Mouse (Mus musculus): ENCODE measurements at regions not wholly inside any gene's neighbourhood (a gene's known extent, or its start where the extent isn't known, plus 50 kb on each side); places are given as distances from the start of the nearest gene placed in this dataset.

DNA sequence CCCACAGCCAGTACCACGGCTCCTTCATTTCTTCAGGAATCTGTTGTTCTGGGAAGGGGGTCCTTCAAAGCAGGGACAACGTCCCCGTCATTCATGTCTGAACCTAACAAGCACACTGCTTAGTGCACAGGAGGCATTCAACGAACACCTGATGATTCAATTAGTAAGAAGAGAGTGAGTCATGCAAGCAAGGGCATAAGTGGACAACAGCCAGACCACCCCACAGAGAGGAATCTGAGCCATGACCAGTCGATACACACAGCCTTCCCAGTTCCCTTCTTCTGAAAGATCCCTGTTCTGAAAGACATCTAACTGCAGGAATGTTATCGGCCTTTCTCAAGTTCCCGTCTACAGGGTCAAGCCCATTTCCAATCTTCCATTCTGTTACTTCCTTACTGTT, 231.6 kb downstream of the Gm26897 start:
- Histone ChIP-seq H3K4me2 (replicated peaks) (no peak overlapping the region), H3K27ac (no peak overlapping the region), H3K27me3 (no peaks in the 10 kb centered on the region), H3K9me3 (no peaks in the 10 kb centered on the region), H3K36me3 (no peaks in the 10 kb centered on the region), H3K4me3 (no peak overlapping the region), H3K9ac (no peak overlapping the region), H3K4me1 (no peaks in the 10 kb centered on the region)
- ATAC-seq (ENCODE audit: insufficient number of reproducible peaks, insufficient read depth, low FRiP score, low TSS enrichment): no peak
- WGBS: 90% methylated on average over 7 of the region's 7 CpGs

DNA sequence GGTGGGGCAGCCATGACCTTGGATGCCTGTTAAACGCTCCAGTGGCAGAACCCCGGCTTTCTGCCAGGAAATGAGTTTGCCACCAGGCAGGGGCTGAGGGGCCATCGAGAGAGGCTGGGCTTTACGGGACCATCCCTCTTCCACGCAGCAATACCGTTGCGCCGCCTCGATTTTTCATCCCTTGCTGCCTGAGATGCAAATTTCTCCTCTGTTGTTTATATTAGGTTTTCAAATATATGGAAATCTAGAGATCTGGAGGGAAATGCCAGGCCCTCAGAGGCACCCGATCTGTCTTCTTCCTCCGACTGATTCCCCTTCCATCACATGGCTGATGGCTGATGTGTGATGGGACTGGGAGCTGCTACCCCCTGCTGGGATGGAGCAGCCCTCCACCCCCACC, 234.4 kb downstream of the Gm26897 start:
- Histone ChIP-seq H3K27ac (no peak overlapping the region), H3K36me3 (no peaks in the 10 kb centered on the region), H3K4me1 (no peaks in the 10 kb centered on the region), H3K9me3 (no peaks in the 10 kb centered on the region), H3K9ac (no peak overlapping the region), H3K27me3 (no peaks in the 10 kb centered on the region), H3K4me3 (no peak overlapping the region), H3K4me2 (replicated peaks) (no peak overlapping the region)
- WGBS: 72% methylated on average over 11 of the region's 11 CpGs
- no peak for ATAC-seq (ENCODE audit: insufficient number of reproducible peaks, insufficient read depth, low FRiP score, low TSS enrichment)

DNA sequence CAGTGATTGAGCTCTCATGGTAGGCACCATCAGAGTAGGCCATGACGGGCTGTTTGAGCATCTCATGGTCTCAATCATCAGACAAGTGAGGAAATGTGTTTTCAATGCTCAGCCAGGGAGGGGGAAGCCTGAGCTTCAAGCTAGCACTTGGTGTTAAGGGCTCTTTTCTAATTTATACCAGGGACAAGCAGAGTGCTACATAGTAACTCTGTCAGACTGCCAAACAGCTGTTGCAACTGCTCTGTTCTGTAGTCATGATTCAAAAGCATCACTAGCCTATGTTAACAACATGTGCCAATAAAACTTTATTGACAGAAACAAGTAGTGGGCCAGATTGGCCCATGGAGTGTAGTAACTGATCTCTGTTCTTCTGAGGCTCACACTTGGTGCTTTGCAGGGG, 235.0 kb downstream of the Gm26897 start:
- 65% methylated on average over 1 of the region's 1 CpGs for WGBS
- Histone ChIP-seq H3K4me3 (no peak overlapping the region), H3K4me1 (no peaks in the 10 kb centered on the region), H3K4me2 (replicated peaks) (no peak overlapping the region), H3K27me3 (no peaks in the 10 kb centered on the region), H3K27ac (no peak overlapping the region), H3K36me3 (no peaks in the 10 kb centered on the region), H3K9ac (no peak overlapping the region), H3K9me3 (no peaks in the 10 kb centered on the region)
- no peak for ATAC-seq (ENCODE audit: insufficient number of reproducible peaks, insufficient read depth, low FRiP score, low TSS enrichment)

DNA sequence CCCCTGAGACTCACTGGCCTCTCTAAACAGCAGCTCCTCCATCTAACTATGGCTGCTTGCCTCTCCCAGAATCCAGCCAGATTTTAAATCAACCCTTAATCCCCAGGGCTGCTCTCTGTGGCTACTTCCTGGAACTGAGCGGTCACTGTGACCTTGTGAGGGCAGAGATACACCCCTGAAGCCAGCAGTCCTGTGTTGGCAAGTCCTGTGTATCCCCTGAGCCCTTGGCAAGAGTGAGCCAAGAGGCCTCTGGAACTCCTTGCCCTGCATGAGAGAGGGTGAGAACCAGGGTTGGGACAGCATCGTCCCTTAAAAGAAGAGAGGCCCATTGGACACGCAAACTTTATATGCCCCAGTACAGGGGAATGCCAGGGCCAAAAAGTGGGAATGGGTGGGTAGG, 237.5 kb downstream of the Gm26897 start:
- H3K9me3 ChIP-seq: peaks cover 7% of the 10 kb centered on the region
- no peaks in the 10 kb centered on the region for H3K4me1 ChIP-seq
- 71% methylated on average over 3 of the region's 3 CpGs for WGBS
- no peaks in the 10 kb centered on the region for H3K27me3 ChIP-seq
- H3K27ac ChIP-seq: no peak overlapping the region
- no peaks in the 10 kb centered on the region for H3K36me3 ChIP-seq
- no peak overlapping the region for H3K4me2 ChIP-seq (replicated peaks)
- no peak overlapping the region for H3K9ac ChIP-seq
- ATAC-seq (ENCODE audit: insufficient number of reproducible peaks, insufficient read depth, low FRiP score, low TSS enrichment): no peak
- no peak overlapping the region for H3K4me3 ChIP-seq

DNA sequence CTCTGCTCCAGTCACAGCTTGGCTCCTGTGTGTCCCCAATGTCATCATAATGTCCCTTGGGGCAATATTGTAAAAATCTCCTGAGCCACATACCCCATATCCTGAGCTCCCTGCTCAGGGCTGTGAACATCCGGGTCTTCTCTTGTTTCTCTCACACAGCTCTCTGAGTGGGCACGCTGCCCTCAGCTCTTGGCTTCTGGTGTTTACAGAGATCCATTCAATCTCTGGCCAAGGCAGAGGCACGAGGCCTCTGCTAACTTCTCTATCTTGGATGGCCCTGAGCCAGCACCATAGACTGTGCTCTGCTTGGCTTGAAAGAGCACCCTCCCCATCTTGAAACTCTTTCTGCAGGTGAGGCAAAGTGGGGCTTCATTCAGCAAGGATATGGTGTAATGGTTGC, 238.2 kb downstream of the Gm26897 start:
- no peak overlapping the region for H3K9ac ChIP-seq
- ATAC-seq (ENCODE audit: insufficient number of reproducible peaks, insufficient read depth, low FRiP score, low TSS enrichment): no peak
- H3K27ac ChIP-seq: no peak overlapping the region
- H3K4me1 ChIP-seq: no peaks in the 10 kb centered on the region
- no peak overlapping the region for H3K4me2 ChIP-seq (replicated peaks)
- H3K9me3 ChIP-seq: peaks cover 7% of the 10 kb centered on the region
- no peak overlapping the region for H3K4me3 ChIP-seq
- WGBS: 74% methylated on average over 3 of the region's 3 CpGs
- H3K36me3 ChIP-seq: no peaks in the 10 kb centered on the region
- H3K27me3 ChIP-seq: no peaks in the 10 kb centered on the region

DNA sequence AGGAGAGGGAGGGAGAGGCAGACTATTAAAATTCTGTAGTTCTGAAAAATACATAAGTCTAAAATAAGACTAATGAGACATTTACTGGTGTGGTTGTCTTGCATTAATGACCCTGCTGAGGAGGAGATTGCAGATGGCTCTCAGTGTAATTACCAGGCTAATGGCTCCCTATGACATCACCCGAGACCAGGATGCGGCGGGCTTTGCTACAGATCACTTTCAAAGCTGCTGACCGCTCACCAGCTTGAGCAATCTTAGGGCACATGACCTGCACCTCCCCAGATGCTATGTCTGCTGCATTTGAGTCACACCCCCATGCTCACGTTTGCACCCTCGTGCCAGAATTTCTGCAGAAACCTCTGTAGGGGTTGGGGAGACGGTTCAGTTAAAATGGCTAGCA, 242.0 kb downstream of the Gm26897 start:
- Histone ChIP-seq H3K36me3 (no peaks in the 10 kb centered on the region), H3K4me3 (no peak overlapping the region), H3K4me2 (replicated peaks) (no peak overlapping the region), H3K27ac (no peak overlapping the region), H3K9ac (no peak overlapping the region), H3K4me1 (no peaks in the 10 kb centered on the region), H3K9me3 (peaks cover 7% of the 10 kb centered on the region), H3K27me3 (no peaks in the 10 kb centered on the region)
- 42% methylated on average over 7 of the region's 7 CpGs for WGBS
- ATAC-seq (ENCODE audit: insufficient number of reproducible peaks, insufficient read depth, low FRiP score, low TSS enrichment): no peak

DNA sequence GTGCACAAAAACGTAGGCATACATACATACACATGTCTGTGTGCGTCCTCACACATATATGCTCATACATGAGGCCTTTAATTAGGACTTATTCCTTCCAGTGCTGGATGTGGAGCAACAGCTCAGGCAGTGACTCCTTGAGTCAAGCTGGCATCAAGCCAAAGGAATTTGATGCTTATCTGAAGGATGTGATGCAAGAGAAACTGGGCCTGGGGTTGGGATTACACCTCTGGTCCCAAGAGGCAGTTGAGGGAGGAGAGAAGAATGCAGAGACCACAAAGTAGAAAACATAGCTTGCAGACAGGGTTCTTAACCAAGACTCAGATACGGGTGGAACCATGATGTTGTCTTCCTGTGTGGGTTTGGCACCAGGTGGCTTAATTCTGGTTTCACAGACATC, 245.9 kb downstream of the Gm26897 start:
- no peaks in the 10 kb centered on the region for H3K36me3 ChIP-seq
- H3K27ac ChIP-seq: no peak overlapping the region
- no peak overlapping the region for H3K9ac ChIP-seq
- H3K9me3 ChIP-seq: peaks cover 7% of the 10 kb centered on the region
- H3K27me3 ChIP-seq: no peaks in the 10 kb centered on the region
- WGBS: 80% methylated on average over 3 of the region's 3 CpGs
- no peak overlapping the region for H3K4me2 ChIP-seq (replicated peaks)
- H3K4me1 ChIP-seq: no peaks in the 10 kb centered on the region
- ATAC-seq (ENCODE audit: insufficient number of reproducible peaks, insufficient read depth, low FRiP score, low TSS enrichment): no peak
- no peak overlapping the region for H3K4me3 ChIP-seq

DNA sequence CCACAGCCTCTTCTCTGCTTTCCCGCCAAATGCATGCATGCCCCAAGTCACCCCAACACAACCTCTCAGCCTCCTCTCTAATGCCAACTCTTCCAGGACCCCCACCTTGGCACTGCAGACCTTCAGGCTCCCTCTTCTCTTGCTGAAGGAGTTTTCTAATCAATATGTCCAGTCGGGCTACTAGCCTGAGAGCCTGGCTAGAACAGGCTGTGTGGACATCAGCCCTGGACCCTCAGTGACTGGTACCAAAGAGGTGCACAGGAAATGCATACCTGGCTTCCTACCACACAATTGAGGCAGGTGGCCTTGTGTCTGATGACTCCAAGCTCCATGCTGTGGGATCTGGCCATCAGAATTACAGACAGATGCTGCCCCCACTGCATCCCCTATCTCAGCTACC, 248.4 kb downstream of the Gm26897 start:
- 89% methylated on average over 2 of the region's 2 CpGs for WGBS
- Histone ChIP-seq H3K4me1 (no peaks in the 10 kb centered on the region), H3K9me3 (no peaks in the 10 kb centered on the region), H3K27me3 (no peaks in the 10 kb centered on the region), H3K4me3 (no peak overlapping the region), H3K36me3 (no peaks in the 10 kb centered on the region), H3K27ac (no peak overlapping the region), H3K4me2 (replicated peaks) (no peak overlapping the region), H3K9ac (no peak overlapping the region)
- ATAC-seq (ENCODE audit: insufficient number of reproducible peaks, insufficient read depth, low FRiP score, low TSS enrichment): no peak

DNA sequence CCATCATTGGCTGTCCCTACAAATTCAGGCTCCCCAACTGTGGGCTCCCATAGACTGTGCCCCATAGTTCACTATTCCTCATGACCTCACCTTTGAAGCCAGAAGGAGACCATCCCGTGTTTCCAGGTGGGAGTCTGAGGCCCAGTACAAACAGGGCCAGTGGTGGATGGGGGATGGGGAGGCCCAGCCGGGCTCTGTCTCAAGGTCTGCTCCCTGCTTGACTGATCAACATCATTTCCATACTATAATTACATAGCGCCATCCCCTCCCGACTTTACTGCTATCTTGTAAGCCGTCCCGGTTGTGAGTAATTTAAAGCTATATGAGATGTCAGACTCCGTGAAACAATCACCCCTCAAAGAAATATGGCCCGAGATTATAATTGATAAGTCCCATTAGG, 252.3 kb downstream of the Gm26897 start:
- H3K27me3 ChIP-seq: no peaks in the 10 kb centered on the region
- WGBS: 77% methylated on average over 8 of the region's 8 CpGs
- H3K9me3 ChIP-seq: no peaks in the 10 kb centered on the region
- no peaks in the 10 kb centered on the region for H3K4me1 ChIP-seq
- no peak overlapping the region for H3K27ac ChIP-seq
- no peaks in the 10 kb centered on the region for H3K36me3 ChIP-seq
- ATAC-seq (ENCODE audit: insufficient number of reproducible peaks, insufficient read depth, low FRiP score, low TSS enrichment): no peak
- no peak overlapping the region for H3K4me2 ChIP-seq (replicated peaks)
- no peak overlapping the region for H3K9ac ChIP-seq
- H3K4me3 ChIP-seq: no peak overlapping the region

DNA sequence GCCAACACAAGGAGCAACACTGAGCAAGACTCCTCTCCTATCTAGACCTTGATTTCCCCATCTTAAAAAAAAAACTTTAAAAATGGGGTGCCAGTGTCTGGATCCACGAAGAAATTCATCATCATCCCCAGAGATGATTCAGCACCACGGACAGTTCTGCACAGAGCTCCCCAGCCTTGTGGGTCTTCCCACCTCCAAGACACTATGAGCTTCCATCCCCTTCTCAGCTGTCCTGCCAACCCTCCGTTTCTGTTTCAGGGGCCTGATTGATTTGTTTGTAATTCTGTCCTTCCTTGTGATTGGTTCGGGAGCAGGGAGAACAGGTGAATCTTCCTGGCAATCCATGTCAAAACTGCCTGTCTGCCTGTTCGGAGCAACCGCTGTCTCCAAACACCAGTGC, 253.3 kb downstream of the Gm26897 start:
- Histone ChIP-seq H3K4me2 (replicated peaks) (no peak overlapping the region), H3K4me1 (no peaks in the 10 kb centered on the region), H3K9ac (no peak overlapping the region), H3K36me3 (no peaks in the 10 kb centered on the region), H3K9me3 (no peaks in the 10 kb centered on the region), H3K27me3 (no peaks in the 10 kb centered on the region), H3K4me3 (no peak overlapping the region), H3K27ac (no peak overlapping the region)
- 51% methylated on average over 6 of the region's 6 CpGs for WGBS
- ATAC-seq (ENCODE audit: insufficient number of reproducible peaks, insufficient read depth, low FRiP score, low TSS enrichment): no peak

DNA sequence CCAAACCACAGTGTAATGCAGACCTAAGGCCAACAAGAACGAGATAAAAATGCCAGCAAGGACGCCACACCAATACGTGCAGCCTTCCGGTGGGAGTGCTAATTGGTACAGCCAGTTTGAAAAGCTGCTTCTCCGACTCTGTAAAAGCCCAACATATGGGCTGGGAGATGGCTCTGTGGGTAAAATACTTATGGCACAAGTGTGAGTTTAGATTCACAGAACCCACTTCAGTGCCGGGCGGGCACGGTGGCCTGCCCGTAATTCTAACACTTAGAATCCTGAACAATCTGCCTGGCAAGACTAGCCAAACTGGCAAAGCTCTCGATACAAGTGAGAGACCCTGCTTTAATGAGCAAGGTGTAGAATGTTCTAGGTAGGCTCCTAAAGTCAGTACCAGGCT, 258.1 kb downstream of the Gm26897 start:
- Histone ChIP-seq H3K4me3 (no peak overlapping the region), H3K4me1 (no peaks in the 10 kb centered on the region), H3K27ac (no peak overlapping the region), H3K36me3 (no peaks in the 10 kb centered on the region), H3K4me2 (replicated peaks) (no peak overlapping the region), H3K9ac (no peak overlapping the region), H3K27me3 (no peaks in the 10 kb centered on the region), H3K9me3 (no peaks in the 10 kb centered on the region)
- WGBS: 89% methylated on average over 10 of the region's 10 CpGs
- no peak for ATAC-seq (ENCODE audit: insufficient number of reproducible peaks, insufficient read depth, low FRiP score, low TSS enrichment)

DNA sequence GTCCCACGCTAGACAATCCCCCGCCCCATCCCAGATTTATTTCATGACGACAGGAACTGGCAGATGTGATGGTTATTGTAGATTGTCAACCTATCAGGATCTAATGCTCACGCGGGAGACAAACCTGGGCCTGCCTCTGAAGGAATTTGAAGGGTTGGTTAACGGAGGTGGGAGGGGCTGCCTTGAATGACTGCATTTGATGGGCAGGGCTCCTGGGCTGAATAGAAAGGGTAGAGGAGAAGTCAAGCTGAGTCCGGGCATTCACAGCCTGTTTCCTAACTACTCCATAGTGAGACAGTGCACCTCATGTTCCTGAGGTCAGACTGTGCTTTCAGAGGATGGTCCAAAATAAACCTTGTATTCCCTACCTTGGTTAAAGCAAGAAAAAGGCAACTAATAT, 259.1 kb downstream of the Cryba4 start:
- no peaks in the 10 kb centered on the region for H3K9me3 ChIP-seq
- H3K4me2 ChIP-seq (replicated peaks): no peak overlapping the region
- no peak overlapping the region for H3K27ac ChIP-seq
- ATAC-seq (ENCODE audit: insufficient number of reproducible peaks, insufficient read depth, low FRiP score, low TSS enrichment): no peak
- H3K4me3 ChIP-seq: no peak overlapping the region
- H3K9ac ChIP-seq: no peak overlapping the region
- H3K4me1 ChIP-seq: no peaks in the 10 kb centered on the region
- no peaks in the 10 kb centered on the region for H3K27me3 ChIP-seq
- WGBS: 60% methylated on average over 7 of the region's 7 CpGs
- H3K36me3 ChIP-seq: no peaks in the 10 kb centered on the region

DNA sequence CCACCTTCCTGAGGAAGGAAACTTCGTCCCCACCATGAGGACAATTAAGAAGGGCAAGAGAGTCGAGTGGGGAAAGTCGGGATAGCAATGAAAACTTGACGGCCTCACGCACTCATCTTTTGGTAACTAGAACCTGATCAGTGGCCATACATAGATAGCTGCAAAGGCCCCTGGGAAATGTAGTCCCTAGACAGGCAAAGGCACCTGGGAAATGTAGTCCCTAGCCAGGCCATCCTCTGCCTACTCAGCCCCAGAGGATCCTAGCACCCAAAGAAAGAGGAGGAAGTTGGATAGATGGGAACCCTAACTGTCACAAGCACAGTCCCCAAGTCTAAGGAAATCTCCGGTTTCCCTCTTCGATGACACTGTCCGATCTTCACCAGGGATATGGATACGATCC, 258.4 kb downstream of the Cryba4 start:
- 77% methylated on average over 9 of the region's 9 CpGs for WGBS
- Histone ChIP-seq H3K36me3 (no peaks in the 10 kb centered on the region), H3K4me2 (replicated peaks) (no peak overlapping the region), H3K27ac (no peak overlapping the region), H3K9ac (no peak overlapping the region), H3K27me3 (no peaks in the 10 kb centered on the region), H3K4me1 (no peaks in the 10 kb centered on the region), H3K4me3 (no peak overlapping the region), H3K9me3 (no peaks in the 10 kb centered on the region)
- no peak for ATAC-seq (ENCODE audit: insufficient number of reproducible peaks, insufficient read depth, low FRiP score, low TSS enrichment)

Measured in embryonic facial prominence, embryonic 12.5 days (tissue).